Mouse (Mus musculus) heart, postnatal 10 days (tissue): ENCODE measurements around the gene AC134908.4. TPM values are rescaled to one million over a fixed set of nuclear protein-coding genes. Genes with fewer than 3 reads are reported as not detected.
"Not testable (repeated sequence)": the region's sequence is repeated elsewhere in the genome, so short reads cannot be mapped to it uniquely, and the experiment has no call there.

Experiments used
- DNase-seq, 2 experiments: peaks; one replicate each; pipeline ENCODE4 v3.0.0; 2021
- intact Hi-C: fragments of 180-260 bp; cut with DNase I; formaldehyde crosslinking; loops from one replicate; pipeline ENCODE4 v1.15.1; 2025
- total RNA-seq, 2 experiments: library from RNA; stranded (reverse); gene quantifications; 2 replicates each; pipeline ENCODE4 v1.2.3; 2021

AC134908.4 gene
- total RNA-seq, 2 experiments from 2014 or later: not detected

DNA sequence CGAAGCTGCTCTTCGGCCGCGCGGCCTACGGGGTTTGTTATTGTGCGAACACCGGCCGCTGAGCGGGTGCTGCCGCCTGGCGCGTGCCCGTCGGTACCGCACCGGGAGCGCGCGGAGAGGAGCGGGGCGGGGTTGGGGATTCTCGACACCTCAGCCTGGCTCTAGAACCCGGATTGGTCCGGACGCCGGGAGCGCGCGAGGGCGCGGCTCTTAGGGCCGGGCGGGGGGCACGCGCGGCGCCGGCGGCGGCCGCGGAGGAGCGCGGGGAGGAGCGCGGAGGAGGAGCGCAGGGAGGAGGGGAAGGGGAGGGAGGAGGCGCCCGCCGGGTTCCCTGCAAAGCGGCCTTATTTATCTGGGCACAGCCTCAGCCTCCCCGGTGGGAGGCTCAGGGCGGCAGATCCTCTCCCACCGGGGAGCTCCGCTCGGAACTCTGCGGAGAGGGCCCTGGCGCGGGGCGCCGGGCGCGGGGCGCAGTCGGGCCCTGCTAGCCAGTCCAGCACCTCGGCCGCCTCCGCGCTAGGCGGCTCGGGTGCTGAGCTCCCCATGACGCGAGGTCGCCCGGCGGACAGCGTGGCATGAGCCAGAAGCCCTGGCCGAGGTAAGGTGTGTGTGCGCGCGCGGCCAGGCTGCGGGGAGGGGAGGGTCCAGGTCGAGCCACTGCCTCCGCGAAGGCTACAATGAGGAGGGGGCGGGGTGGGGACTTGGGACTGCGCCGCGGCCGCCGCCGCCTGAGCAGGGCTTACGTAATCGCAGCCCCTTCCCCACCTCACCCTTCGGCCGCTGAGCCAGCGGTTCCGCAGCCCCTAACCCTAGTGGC, 13.5 kb upstream of the AC134908.4 start, which contains the start of gene Fbxl16:
Fbxl16 (plus strand) TSS at position 297 of the 817 bp plus-strand sequence.
- intact Hi-C loops: loop anchor here (10.0 kb wide), 1 partner anchor 214 kb away; no protein-coding TSS in a partner anchor
- peak; percentile 63 to 64 for DNase-seq

DNA sequence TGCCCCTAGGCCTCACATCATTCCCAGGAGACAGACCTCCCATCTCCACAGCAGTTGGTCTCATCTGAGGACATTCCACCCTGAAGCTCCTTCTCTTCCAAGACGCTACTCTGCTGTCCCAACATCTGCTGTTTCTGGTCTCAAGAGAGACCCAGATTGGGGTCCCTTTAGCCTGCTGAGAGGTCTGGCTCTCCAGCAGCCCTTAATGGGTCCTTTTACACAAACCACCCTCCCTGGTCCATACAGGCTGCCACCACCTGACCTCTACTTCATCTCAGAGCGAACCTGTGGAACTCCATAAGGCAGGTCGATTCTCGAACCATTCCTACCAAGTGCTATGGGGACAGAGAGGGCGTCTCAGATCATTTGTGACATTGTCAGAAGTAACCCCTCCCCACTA, 12.6 kb upstream of the AC134908.4 start:
- intact Hi-C loops: loop anchor here (10.0 kb wide), 1 partner anchor 213 kb away; no protein-coding TSS in a partner anchor

DNA sequence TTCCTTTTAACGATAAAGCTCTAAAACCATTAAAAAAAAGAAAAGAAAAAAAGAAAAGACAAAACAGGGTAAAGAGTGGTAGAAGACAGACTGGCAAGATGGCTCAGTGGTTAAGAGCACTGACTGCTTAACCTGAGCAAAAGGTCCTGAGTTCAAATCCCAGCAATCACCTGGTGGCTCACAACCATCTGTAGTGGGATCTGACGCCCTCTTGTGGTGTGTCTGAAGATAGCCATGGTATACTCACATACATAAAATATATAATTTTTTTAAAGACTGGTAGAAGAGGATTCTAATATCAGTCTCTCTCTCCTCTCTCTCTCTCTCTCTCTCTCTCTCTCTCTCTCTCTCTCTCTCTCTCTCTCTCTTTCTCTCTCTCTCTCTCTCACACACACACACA, 12.0 kb upstream of the AC134908.4 start:
- not testable (repeated sequence) for DNase-seq
- intact Hi-C loops: loop anchor here (10.0 kb wide), 1 partner anchor 213 kb away; no protein-coding TSS in a partner anchor

More for the DNA sequence above, 12.6 kb upstream of the AC134908.4 start:
- DNase-seq: no peak

DNA sequence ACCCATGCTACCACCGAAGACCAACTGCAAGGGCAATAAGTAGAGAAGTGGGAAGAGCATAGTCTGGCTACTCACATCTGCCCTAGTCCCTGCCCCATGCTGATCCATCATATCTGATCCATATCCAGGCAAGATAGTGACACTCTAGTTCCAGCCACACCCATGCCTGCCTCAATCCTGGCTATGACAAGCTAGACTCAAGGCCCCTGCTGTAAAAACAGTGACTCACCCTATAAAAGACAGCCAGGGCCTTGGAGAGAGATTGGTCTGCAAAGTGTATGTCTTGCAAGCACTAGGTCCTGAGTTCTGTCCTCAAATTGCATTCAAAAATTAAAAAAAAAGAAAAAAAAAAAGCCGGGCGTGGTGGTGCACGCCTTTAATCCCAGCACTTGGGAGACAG, 11.0 kb upstream of the AC134908.4 start:
- intact Hi-C loops: loop anchor here (10.0 kb wide), 1 partner anchor 212 kb away; no protein-coding TSS in a partner anchor
- no peak for DNase-seq

DNA sequence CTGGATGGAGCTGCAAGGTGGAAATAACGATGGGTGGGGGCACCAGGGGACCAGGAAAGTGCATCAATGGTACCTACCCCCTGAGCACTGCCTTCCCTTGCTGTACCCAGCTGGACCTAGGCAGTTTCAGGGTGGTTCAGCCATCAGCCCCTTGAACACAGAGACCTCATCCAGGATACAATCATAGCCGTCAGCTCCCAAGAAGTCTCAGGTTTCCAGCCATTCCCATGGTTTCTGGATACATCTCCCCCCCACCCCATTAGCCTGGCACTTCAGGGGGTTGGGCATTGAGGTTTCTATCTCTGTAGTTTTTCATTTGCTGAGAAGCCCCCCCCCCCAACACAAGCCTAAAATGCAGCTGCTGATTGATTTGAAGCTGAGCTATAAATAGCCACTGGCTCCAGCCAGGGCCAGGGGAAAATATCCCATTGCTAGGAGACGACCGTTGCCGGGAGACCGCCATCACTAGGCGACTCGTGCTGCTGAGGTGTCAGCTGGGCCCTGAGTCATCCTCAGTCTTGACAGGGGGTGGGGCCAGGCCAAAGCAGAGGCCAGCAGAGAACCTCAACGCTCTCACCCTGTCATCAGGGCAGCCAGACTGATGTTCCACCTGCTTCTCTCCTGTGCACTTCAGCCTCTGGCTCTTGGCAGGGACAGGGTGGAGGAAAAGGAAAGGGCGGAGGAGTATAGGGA, 7.5 kb upstream of the AC134908.4 start:
- DNase-seq: peak; percentile 85 to 86
- intact Hi-C loops: loop anchor here (10.0 kb wide), 1 partner anchor 208 kb away; no protein-coding TSS in a partner anchor

DNA sequence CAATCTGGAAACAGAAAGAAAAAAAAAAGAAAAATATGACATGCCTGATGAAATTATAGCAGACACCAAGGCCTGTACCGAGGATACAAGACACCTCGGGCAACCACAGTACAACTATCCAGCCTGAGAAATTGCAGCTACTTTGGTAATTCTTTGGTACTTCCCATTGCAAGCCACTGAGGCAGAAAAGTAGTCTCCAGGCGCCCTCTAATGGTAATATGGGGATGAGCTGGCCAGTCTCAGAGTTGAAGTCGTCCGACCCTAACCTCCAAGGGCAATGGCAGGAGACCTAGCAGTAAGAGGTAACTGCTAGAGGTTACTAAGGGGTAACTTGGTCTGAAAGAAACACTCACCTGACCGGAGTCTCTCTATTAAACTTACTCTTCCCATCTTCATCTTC, 5.6 kb upstream of the AC134908.4 start:
- peak; percentile 77 to 83 for DNase-seq
- intact Hi-C loops: loop anchor here (1.0 to 10.0 kb wide), 3 partner anchors 28 to 206 kb away; partner anchors contain the start of gene Narfl

DNA sequence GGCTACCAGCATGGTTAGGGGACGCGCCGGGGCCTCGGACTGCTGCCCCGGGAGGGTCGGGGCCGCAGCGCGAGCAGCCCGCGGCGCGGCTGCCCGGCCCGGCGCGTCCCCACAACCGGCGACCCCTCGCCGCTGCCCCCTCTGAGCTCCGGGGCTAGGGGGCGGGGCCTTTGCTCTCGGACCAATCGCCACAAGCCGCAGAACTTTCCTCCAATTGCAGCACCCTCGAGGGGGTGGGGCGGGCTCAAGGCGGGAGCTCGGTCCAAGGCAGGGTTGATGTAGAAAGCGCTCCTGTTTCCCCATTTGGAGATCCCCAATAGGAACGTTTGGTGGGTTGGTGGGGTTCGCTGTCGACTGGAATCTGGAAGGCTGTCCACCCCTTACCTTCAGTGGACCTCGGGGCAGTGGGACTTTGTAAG, 1.5 kb upstream of the AC134908.4 start, which contains the start of gene Metrn:
Metrn (minus strand) TSS at position 186 of the 419 bp plus-strand sequence.
- intact Hi-C loops: no loop called here
- peak; percentile 92 to 93 for DNase-seq

DNA sequence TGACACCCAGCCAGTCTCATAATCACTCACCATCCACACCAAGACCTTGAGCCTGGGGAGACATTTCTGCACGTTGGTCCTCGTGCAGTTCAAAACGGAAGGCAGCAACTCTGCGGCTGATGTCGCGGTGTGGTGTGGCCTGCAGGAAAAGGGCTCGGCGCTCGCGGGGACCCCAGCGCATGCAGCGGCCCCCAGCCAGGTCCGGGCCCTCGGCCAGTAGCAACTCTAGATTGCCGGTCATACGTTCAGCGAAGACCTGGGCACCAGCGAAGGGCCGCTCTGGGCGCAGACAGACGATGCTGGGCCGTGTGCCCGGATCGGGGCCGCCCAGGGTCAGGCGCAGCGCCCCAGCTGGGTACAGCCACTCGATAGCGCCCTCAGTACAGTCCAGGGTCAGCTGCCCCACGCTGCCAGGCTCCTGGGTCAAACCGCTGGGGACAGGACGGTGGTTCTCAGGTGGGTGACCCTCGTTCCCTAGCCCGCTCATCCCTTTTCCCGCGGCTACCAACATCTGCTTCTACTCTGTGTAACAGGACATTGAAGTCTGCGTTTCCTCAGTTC, 832 bp upstream of the AC134908.4 start:
- DNase-seq: peak; percentile 69 to 77
- intact Hi-C loops: no loop called here

DNA sequence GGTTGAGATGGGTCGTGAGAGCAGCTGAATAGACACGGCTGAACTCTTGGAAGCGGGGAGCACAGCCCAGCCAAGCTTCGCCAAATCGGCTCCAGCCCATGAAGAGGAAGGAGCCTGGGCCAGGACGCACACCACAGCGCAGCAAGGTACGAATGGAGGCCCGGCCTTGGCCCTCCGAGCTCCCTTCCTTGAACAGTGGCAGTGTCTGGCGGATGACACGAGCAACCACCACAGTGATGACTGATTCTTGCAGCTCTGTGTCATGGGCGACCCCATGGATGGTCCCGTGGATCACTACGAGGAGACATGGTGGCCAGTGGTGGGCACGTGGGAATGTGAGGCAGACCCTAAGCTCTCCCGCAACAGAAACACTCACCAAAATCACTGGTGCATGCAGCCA, 461 bp downstream of the AC134908.4 start:
- intact Hi-C loops: no loop called here
- no peak for DNase-seq

DNA sequence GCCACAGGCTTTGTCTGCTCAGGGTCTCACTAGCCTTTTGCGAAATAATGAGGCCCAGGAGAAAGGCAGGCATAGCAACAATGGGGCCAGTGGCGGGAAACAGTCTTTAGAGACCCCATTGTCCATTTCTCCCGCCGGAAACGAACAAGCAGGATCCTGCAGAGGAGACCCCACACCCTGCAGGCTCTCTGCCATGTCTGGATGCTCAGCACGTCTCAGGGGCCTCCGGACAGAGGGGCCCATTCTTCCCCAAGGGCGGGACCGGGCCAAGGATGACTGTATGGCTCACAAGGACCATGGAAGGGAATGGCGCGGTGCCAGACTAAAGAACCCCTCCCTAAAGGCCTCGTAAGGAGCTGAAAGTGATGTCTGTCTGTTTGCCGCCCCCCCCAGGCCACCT, 1.3 kb downstream of the AC134908.4 start:
- intact Hi-C loops: no loop called here
- DNase-seq: no peak

DNA sequence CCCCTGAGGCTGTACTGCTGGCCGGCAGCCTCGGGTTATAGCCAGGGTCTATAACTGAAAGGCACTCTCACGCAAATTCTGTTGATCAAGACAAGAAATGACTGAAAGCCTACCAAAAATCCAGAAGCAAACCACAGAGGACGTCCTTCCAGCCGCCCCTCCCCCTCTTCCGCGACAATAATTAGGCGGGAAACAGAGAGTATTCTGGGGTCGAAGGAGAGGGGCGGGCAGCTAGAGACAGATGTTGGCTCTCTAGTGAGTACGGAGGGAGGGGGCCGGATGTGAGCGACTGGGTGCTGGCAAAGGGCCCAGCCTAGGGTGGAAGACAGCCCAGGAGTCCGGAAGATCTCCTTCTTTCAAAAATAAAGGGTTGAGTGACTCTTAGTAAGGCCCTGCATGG, 2.8 kb downstream of the AC134908.4 start, which contains the start of gene Fam173a:
Fam173a (minus strand) TSS at position 287 of the 400 bp plus-strand sequence.
- DNase-seq: peak; percentile 89
- intact Hi-C loops: no loop called here

DNA sequence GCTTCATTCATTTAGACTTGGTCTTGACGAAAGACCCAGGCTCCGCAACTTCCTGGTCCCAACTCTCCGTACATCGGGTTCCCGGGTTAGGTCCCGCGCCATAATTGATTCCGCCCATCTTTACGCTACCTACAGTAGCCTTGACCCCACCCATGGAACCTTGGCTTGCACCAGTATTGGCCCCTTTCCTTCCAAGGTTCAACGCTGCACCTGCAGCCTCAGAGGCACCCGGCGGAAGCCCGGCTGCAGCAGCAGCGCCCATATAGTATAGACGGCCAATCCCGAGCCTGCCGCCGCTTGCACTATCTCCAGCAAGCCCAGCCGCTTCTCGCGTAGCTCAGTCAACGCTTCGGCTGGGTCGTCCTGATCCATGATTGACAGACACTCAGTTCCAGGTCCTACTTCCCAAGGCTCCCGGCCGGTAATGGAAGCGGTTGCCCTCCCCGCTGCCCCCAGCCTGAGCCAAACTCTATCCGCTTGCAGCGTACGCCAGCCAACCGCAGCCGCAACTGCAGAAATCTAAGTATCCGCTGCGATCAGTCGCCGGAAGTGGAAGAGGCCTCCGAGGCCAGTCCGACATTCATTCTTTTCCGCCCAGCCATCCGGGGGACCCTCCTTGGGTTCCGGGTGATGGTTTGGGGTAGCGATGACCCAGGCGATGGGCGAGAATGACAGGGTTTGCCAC, 3.5 kb downstream of the AC134908.4 start:
- DNase-seq: peak; percentile 89 to 94
- intact Hi-C loops: no loop called here

DNA sequence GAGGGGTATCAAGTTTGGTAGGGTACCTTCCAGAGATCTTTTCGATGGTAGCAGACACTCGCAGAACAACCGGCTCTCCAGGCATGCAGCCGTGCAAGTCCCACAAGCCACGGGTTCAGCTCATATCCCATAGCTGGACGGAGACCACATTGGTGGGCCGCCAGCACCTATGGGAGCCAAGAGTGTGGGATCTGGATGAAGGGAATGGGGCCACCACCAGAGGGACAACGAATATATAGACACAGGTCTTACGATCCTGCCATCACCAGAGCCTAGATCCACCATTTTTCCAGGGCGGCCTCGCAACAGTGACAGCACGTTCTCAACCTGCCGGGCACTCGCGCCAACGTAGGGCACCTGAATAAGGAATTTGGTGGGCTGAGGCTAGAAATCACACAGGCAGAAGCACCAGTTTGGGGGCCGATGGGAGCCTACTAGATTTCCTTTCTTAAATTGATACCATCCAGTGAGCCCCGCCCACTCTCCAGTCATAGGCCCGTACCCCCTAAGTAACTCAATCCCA, 4.1 kb downstream of the AC134908.4 start:
- intact Hi-C loops: no loop called here

DNA sequence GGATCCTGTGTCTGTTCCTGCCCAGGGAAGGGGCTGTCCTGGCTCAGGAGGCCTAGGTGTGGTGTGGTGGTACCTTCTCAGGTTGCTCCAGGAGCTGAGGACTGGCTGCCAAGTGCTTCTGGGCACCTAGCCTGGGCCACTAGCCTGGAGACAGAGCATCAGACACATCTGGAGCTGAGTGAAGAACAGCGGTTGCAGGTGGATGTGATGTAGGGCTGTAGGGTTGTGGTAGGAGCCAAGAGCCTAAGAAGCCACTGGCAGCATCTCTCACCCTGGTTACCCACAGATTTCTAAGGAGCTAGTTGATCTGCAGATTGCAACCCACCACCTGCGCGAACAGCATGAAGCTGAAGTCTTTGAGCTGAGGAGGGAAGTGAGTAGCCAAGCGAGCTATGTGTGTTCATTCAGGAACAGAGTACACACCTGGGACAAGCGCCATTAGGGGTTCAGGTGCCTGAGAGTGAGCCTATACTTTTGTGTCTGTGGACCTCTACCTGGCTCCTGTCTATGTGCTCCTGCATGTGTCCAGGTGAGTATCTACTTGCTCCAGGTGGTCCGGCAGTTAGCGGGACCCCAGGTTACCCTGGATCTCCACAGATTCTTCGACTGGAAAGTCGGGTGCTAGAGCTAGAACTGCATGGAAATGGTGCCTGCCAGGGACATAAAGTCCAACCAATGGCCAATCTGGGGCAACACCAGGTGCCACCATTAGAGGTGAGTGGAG, 8.5 kb downstream of the AC134908.4 start:
- DNase-seq: no peak
- intact Hi-C loops: no loop called here

More for the DNA sequence above, 4.1 kb downstream of the AC134908.4 start:
- DNase-seq: no peak

DNA sequence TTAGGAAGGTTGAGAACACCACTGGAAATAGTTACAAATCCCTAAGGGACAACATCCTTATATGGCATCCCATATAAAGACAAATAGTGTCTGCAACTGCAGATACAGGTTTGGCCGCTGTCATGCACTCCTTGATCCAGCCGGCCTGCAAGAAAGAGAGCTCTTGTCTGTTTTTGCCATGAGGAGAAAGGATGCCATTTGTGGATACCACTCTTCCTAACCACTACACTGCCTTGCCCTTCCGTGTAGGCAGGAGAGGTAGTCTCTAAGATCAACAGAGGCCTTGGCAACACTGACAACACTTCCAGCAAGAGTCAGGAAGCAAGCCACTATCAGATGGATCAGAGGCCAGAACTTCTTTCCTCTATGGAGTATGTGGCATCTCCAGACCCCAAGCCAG, 9.2 kb downstream of the AC134908.4 start, which contains the start of gene Ccdc78:
Ccdc78 (plus strand) TSS at position 301 of the 400 bp plus-strand sequence.
- intact Hi-C loops: no loop called here
- DNase-seq: no peak

DNA sequence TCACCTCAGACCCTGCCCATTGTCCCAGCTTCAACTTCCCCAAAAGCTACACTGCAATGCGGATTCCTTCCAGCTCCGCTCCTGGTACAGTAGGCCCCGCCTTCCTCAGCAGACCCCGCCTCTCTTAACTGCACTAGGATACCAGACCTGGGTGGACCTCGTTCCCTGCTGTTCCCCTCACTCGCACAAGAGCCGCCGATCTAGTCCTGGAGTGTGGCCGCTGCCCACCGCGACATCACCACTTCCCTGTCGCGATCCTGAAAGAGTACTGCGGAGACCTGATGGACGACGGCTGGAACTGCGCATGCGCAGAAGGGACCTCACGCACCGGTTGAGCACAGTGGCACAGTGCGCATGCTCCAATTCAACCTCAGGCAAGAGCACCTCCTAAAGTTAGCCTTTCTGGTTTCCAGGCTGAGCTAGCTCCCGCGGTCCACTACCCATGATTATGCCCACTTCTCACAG, 10.1 kb downstream of the AC134908.4 start, which contains the start of gene Haghl:
Haghl (minus strand) TSS at position 393 of the 465 bp plus-strand sequence.
- intact Hi-C loops: no loop called here
- peak; percentile 97 to 98 for DNase-seq

DNA sequence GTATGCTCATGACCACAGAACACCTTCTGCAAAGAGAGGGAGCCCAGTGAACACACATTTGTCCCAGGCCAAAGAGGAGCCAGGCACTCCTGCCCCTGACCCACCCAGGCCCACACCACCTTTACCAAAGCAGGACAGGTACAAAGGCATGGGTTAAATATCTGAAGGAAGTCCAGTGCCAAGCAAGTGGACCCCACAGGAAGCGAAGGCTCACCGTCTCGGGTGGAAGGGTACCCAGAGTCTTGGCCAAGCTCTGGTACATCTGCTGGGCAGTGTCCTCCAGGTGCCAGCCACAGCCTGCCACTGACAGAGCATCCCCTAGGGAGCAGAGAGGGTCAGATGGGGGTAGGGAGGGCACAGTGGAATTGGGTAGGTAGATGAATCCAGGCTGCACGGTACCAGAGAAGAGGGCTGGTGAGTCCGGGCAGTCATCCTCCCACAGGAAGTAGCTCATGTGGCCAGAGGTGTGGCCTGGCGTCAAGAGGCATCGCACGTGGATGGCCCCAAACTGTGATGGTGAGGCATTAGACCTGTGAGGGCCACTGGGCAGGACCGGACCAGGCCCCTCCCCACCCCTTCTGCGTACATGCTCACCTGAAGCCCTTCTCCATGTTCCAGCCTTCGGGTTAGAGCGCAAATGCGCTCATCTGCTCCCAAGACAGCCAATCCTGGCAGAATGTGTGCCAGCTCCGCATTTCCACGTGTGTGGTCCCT, 11.4 kb downstream of the AC134908.4 start:
- DNase-seq: no peak

DNA sequence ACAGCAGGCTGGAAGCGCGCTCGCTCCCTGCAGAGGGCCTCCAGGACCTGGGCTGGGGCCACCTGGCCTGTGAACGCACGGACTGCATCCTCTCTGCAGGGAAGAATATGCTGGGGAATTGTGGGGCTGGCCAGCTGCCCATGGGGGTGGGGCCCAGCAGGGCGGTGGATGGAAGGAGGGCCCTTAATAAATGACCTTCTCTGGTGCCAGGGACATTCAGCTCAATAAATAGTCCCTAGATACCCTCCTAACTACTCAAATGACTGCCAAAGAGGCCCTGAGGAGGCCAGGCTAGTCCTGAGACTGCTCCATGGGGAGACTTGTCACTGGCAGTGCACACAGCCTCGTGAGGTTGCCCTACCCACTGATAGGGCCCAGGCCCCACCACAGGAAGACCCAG, 12.4 kb downstream of the AC134908.4 start:
- intact Hi-C loops: no loop called here
- peak; percentile 73 to 74 for DNase-seq

More for the DNA sequence above, 11.4 kb downstream of the AC134908.4 start:
- intact Hi-C loops: no loop called here
